Mouse (Mus musculus) B cell, adult 62 days (primary cell): Measurements from ENCODE around the gene Tdgf1. TPM values are rescaled to one million over a fixed set of nuclear protein-coding genes. Genes with fewer than 3 reads are reported as not detected.

Experiments
- total RNA-seq: library from RNA; stranded (reverse); gene quantifications from 4 replicates; pipeline ENCODE4 v1.2.4, GENCODE M21; 2023

Gene Tdgf1
- not detected in 4 replicates for total RNA-seq

GRCm38 (mm10) chr9:110945926-110946325 lies at the start of gene Tdgf1:
Tdgf1 (minus strand) TSS chr9:110946158.

GRCm38 (mm10) chr9:110990204-110990603 lies 44.2 kb upstream of the Tdgf1 start, which contains the start of gene Rtp3:
Rtp3 (minus strand) TSS chr9:110990583.

GRCm38 (mm10) chr9:110951397-110951796 lies 5.4 kb upstream of the Tdgf1 start, which contains the start of gene Lrrc2:
Lrrc2 (plus strand) TSS chr9:110951545.

GRCm38 (mm10) chr9:110916786-110917185 lies 29.2 kb downstream of the Tdgf1 start, which contains the start of gene Fam240a:
Fam240a (minus strand) TSS chr9:110916861.

Other genes starting within 250 kb of the Tdgf1 start
- not detected in 4 replicates for gene Myl3, start 204.3 kb downstream of the Tdgf1 start, total RNA-seq
- gene Pth1r, start 199.0 kb downstream of the Tdgf1 start, total RNA-seq = not detected in 4 replicates
- not detected in 4 replicates for gene Prss42, start 148.0 kb downstream of the Tdgf1 start, total RNA-seq
- gene Prss44, start 132.2 kb downstream of the Tdgf1 start, total RNA-seq = not detected in 4 replicates
- gene Prss43, start 119.5 kb downstream of the Tdgf1 start, total RNA-seq = not detected in 4 replicates
- not detected in 4 replicates for gene Prss45, start 111.6 kb downstream of the Tdgf1 start, total RNA-seq
- not detected in 4 replicates for gene Prss46, start 101.7 kb downstream of the Tdgf1 start, total RNA-seq
- not detected in 4 replicates for gene Prss50, start 88.2 kb downstream of the Tdgf1 start, total RNA-seq
- 0.55 to 1.3 TPM (median 0.74 TPM) in 4 replicates for gene Als2cl, start 66.3 kb downstream of the Tdgf1 start, total RNA-seq
- not detected in 4 replicates for gene Tmie, start 66.0 kb downstream of the Tdgf1 start, total RNA-seq
- not detected in 4 replicates for gene Fam240a, start 29.3 kb downstream of the Tdgf1 start, total RNA-seq
- gene Lrrc2, start 5.4 kb upstream of the Tdgf1 start, total RNA-seq = 0.15 TPM in 1 of 4 replicates, not detected in the others
- not detected in 4 replicates for gene Rtp3, start 44.4 kb upstream of the Tdgf1 start, total RNA-seq
- gene Ltf, start 73.1 kb upstream of the Tdgf1 start, total RNA-seq = 1.2 to 3.2 TPM (median 2.9 TPM) in 4 replicates
- gene Ccrl2, start 111.4 kb upstream of the Tdgf1 start, total RNA-seq = 3.0 to 6.5 TPM (median 5.7 TPM) in 4 replicates
- gene Lrrfip2, start 171.4 kb upstream of the Tdgf1 start, total RNA-seq = 30.4 to 39.2 TPM (median 35.3 TPM) in 4 replicates